Mouse (Mus musculus) cerebellum, postnatal 10 days (tissue): ENCODE measurements at regions not wholly inside any gene's neighbourhood (a gene's known extent, or its start where the extent isn't known, plus 50 kb on each side); places are given as distances from the start of the nearest gene placed in this dataset.
A peak's percentile ranks its signal among the peaks of the same experiment; 100 is the strongest.

Source experiments
- DNase-seq, 2 experiments: peaks; one replicate each; pipeline ENCODE4 v3.0.0; 2021; ENCODE audit warnings: mixed read lengths in 2 of 2

DNA sequence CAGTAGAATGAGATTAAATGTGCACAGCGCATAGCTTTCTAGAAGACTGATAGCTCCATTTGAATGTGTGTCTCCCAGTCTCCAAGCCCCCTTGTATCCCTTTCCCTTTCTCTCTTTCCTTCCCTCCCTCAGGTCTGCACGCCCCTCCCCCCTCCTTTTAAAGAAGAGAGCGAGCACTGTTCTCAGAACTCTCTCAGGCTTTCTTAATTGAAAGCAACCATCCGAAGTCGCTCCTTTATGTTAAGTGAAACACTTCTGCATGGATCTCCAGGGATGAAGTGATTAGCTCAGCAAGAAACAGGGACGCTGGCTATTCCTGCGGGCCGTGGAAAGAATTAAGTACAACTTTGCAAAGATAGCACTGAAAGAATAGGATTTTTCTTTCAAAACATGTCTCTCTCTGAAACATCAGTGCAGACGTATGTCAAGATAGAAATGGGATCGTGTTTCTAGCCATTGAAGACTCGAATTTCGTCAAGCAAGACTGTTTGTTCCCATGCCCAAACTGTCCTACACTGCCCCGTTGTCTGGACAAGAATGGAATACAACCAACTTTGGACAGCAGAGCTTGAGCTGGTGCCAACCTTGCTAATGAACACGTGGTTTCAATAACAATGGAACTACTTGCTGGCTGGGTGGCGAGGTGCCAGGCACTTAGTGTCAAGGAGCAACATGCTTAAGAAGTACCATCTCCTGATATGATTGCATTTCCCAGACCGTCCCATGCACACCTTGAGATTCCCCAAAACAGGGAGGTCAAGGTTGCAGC, 289.2 kb upstream of the Rnaseh2b start:
- peak; percentile 56 to 61 for DNase-seq

DNA sequence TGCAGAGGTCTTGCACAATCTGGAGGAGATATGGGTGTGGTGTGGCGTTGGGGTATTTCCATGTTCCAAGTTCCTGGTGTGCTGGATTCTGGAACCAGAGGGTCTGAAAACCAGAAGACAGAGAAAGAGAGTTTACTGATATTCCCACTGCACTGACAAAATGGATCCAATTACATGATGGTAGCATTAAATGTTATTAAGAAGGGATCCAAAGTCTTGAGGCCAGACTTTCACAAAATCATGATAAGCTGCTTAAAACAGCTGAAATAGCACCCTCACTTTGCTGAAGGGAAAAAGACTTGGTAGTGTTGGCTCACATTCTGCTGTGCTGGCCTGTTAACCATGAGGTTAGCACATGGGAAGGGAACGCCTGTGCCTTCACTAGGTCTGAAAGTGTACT, 288.6 kb upstream of the Rnaseh2b start:
- DNase-seq: no peak

DNA sequence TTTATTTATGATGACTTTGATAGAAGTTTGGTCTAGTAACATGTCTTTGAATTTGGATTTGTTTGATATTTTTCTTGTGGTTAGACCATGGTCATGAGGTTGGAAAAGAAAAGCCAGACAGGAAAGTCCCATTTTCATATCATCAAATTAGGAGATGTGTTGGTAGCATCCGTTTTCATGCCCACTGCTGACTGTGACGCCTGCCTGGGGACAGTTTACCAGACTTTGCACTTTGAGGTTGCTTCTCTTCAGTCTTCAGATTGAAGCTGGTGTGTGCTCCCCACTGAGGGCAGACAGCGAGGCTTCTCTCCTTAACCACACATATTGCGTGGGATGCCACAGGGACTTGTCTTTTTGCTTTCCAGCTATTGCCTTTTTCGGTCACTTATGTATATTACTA, 283.7 kb upstream of the Rnaseh2b start:
- DNase-seq: no peak

DNA sequence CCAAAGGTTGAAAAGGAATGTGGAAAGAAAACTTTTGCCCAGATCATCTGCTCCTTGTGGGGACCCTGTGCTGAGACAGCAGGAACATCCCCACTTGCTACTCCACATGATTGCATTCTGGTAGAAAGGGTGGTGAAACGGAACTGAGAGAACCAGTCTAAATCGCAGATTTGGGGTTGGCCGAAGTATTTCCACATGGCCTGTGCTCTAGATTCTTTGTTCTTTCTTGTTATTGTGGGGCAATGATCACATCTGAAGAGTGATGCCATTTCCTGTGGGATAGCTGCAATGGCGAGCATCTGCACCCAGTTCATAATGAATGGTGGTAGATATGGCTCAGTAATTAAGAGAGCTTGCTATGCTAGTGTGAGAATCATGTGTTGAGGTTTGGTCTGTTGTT, 273.6 kb upstream of the Rnaseh2b start:
- no peak for DNase-seq

DNA sequence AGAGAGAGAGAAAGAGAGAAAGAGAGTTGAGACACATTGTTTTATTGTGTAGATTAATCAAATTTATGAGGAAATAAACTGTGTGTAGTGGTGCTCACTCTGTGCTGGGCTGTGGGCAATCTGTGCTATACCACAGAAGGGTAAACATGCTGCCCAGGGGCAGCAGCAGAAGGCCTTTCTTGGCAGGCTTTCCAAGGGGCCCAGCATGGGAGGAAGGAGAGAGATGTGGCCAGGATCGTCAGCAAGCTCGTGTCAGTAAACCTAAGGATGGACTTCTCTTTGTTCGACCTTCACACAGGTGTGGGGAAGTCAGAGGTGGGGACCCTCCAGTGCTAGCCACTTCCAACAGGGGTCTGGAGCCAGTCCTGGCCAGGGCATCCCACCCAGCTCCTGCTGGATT, 271.4 kb upstream of the Rnaseh2b start:
- peak; percentile 78 to 87 for DNase-seq

DNA sequence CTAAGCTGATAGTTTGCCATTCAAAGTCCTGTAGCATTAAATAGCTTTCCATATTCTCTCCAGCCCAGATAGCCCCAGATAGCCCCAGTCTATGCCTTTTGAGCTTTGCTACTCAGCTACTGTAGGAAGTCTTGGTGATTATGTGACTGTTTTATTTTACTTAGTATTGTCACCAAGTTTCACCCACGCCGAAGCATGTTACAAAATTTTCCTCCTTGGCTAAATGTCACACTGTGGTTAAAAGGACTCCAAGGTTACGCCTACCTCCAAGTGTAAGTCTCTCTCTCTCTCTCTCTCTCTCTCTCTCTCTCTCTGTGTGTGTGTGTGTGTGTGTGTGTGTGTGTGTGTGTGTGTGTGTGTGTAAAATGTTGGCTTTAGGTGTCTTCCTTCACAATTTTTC, 270.2 kb upstream of the Rnaseh2b start:
- no peak for DNase-seq

DNA sequence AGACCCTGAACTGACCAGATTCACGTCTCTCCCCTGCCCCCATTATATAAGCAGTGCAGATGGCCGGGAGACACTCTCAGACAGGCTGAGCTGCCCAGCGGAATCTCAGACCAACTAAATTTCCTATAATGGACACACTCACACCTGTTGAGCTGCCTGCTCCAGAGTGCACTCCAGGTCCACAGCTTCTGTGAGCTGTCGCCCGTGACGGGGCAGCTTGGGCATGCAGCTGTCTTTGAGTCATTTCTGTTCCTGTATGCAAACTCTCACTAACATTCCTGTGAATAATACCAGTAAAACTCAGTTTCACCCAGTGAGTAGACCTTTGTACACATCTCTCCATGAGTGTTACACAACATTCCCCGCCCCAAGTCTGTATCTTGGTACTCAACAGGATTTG, 269.4 kb upstream of the Rnaseh2b start:
- no peak for DNase-seq

DNA sequence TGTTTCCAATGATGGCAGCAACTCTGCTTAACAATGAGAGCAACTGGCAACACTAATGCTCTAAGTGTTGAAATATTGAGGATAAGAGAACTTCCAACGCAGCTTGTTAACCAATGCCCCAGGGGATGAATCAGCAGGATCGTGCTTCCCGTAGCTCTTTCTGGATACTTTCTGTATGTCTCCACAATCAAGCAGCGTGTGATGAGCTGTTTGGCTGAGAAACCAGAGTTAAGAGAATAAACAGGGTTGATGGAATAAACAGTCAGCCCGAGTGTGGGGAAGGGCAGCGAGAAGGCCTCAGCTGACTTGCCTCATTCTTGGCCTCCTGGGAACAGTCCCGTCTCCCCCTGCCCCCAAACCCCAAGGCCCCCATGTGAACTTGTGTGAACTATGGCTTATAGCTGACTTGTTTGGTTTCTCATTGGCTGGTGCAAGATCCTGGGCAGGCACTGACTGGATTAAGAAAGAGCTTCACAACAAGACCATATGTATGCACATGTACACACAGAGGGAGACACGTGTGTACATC, 264.6 kb upstream of the Rnaseh2b start:
- DNase-seq: no peak

DNA sequence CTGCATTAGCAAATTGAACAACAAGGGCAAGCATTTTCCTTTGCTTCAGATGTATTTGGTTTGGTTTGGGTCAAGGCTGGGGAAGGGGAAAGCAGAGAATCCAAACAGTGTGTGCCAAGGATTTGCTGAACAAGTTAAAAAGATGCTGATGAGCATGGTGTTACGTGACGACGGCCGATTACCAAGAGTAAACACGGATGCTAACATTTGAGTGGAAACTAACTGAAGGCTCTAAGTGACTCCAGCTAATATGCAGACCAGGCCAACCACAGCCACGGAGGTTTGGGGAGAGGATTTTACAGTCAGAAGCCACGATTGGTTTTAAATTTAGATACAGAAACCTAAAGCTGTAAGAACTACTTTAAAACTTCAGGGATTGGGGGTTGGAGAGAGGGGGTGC, 262.3 kb upstream of the Rnaseh2b start:
- no peak for DNase-seq

DNA sequence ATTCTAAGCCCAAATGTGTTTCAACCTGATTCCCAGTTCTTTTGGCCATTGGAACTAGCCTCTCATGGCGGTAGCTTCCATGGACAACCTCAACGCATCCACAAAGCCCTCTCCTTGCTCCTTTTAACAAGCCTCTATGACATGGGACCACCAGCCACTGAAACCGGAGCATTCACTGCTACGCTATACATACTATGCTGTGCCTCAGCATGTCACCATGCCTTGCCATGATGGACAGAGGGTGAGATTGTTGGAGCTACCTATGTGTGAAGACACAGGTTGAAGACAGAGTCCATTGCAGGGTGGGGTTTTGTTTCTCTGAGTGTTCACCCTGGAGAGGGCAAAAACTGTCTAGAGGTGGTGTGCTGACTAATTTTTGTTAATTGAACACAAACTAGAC, 258.7 kb upstream of the Rnaseh2b start:
- DNase-seq: no peak

DNA sequence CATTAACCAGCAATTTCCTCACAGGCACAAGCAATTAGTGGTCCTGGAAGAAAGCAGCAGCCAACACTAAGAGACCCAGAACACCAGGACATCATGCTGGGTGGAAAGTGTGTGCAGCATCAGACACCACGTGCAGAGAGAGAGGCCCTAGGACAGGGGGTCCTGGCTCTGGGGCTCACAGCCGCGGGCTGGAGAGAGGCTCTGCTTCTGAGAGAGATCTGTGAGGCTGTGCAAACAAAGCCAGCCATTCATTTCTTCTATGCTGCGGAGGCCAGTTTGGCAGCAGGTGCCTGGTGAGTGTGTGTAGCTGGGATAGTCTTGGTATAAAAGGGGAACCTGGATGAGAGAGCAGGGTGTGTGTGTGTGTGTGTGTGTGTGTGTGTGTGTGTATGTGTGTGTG, 257.7 kb upstream of the Rnaseh2b start:
- peak in 1 of 2 experiments; percentile 21 for DNase-seq

DNA sequence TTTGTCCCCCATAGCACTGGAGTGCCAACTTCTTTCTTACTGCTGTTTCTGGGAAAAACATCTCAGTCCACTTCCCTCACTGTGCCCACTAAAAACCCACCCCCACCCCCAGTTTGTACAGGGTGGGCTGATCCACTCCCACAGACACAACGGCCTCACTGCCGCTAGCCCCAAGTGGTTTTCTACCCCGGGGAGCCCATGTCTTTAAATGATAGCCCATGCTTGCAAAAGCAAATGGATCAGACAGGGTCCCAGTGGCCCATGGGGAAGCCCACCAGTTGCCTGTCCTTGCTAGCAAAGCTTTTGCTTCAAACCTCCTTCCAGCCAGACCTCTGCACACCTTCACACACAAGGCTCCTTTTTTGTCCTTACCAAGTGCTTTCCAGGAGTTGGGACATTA, 257.0 kb upstream of the Rnaseh2b start:
- DNase-seq: no peak

DNA sequence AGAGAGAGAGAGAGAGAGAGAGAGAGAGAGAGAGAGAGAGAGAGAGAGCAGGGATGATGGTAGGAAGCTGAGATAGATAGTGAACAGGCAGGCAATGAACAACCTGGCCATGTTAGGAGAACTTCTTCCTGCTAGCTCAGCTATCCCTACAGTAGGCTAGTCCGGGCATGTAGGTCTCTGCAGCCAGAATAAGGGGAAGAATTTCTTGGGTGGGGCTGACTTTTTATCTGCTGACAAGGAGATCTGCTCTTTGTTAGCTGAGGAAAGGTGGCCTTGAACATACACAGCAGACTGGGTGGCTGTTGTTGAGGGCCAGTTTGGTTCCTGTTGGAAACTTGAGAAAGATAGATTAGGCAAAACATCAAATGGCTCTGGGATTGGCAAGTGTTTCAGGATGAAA, 254.9 kb upstream of the Rnaseh2b start:
- DNase-seq: no peak

DNA sequence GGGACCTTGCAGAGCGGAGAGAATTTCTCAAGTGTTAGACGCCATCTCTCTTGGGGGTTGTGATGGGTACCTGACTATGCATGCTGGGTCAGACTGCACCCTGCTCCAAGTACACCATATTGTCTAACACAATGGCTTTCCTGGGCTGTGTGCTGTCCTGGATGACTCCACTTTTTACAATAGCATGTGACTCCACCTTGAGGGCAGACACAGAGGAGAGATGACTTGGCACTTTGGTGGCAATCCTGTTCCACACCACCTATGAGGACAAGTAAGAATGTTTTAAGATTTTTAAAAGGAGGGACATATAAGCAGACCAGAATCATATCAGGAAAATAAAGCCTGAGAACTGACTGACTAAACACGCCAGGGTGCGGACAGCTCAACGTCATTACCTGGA, 254.5 kb upstream of the Rnaseh2b start:
- no peak for DNase-seq

DNA sequence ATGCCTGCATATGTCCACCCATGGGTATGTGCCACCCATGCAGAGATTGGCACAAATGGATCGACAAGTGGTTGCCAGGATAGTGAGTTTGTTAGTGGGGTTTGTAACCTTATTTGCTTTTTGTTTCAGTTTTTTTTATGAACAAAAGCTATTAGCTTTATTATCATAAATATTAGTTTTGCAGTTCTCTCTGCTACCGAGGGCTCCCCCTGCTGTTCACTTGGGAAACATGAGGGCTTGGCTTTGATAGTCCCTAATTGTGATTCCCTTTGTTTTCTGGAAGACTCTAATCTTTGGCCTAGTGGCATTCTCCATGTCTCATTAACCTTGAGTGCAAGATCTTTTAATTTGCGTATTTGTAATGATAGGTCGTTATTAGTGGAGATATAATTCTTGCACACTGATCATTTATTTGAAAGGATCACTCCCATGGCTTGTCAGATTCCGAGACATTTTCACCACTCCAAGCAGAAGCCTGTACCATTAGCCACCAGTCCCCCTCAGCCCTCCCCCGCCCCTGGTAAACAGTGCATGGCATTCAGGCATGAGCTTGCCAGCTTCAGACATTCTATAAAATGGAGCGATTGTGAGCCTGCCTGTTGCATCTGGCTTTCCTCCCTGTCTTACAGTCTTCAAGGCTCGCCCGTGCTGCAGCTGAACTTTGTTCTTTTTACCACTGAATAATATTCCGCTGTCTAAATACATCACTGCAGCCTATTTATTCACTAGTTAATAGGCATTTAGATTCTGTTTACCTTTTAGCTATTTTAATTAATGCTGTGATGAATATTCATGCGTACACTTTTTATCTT, 249.9 kb upstream of the Rnaseh2b start:
- DNase-seq: peak; percentile 84 to 87

DNA sequence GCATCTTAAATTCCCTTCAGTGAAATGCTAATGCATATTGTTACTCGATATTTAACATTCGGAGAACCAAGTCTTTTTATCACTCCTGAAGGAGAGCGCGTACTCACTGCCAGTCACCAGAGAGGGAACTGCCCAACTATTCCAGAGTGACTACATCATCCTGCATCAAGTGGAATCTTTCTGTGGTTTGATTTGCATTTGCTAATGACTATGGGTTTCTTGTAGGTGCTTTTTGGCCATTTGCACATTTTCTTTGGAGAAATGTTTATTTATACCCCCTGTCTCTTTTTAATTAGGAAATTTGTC, 249.3 kb upstream of the Rnaseh2b start:
- no peak for DNase-seq

DNA sequence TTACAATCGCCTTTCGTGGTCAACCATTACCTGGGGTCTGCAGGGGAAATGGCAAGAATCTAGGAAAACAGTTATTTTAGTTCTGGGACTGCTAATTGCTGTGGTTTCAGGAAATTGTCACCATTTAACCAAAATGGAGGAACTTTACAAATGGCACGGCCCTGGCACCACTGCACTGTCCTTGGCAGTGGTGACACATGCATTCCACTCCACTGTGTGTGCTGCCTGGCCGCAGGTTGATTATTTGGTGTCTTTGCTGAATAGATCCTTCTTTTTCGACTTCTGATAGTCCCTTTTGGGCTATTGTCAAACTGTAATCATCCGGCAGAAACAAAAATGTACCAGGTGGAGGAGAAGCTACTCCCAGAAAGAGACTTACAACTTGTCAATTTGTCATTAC, 241.4 kb upstream of the Rnaseh2b start:
- DNase-seq: no peak

DNA sequence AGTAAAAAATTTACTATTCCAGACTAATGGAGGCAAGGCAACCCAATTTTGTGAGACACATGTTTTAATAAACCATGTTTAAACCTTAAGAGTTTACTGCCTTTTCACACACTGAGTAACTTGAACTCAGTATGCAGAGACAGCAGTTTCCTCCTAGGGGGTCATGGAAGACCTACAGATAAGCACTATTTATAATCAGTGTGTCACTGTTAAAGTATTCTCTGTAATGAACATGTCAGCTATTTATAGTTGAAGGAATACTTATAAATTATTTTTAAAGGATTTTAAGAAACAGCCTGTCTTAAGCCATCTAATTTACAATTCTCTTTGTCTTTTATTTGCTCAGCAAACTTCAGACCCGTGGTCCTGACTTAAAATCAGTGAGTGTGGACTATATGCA, 240.5 kb upstream of the Rnaseh2b start:
- no peak for DNase-seq

DNA sequence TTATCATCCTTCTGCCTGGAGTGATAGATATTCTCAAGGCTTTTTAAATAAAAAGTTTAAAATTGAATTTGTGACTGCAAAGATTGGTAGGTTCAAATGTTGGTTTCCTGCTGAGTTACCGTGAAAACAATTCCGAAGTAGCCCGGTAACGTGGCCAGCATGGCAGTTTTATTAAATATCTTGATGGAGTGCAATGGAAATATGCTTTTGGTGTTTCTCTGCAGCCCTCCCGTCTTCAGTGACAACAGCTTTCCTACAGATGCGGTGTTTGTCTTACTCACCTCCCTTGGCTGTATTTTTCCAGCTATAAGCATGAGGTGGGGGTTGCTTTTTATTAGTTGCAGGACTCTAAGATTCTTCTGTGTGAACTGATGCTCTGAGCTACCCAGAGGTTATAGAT, 239.4 kb upstream of the Rnaseh2b start:
- DNase-seq: no peak

DNA sequence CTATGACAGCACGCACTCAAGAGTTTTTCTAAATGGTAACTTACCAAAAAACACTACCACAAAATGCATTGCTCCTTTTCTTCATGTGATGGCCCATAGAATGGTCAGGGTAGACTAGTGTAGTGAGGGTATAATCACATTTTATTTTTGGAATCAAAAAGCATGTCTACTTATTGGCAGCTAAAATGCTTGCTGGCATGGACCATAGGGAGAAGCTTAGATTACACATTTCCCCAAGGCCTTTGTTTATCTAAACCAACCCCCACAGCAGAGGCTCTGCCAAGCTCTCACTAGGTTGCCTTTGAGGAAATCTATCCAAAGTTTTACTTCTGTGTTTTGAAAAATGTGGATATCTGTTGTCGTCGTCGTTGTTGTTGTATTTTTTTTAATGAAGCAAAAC, 235.3 kb upstream of the Rnaseh2b start:
- peak; percentile 13 to 27 for DNase-seq

DNA sequence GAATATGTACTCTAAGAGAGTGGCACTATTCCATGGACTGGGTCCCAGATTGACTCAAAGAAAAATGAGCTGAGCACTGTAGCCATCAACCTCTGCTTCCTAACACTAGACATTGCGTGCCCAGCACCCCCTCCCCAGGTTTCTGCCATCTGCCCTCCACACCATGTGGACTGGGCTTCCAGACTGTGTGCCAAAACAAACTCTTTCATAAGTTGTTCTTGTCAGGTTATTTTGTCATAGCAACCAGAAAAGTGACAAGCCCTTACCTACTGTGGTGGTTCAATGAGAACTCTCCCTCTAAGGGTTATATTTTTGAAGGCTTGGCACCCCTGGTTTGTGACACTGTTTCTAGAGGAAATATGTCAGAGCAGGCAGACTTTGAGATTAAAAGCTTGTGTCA, 234.3 kb upstream of the Rnaseh2b start:
- peak in 1 of 2 experiments; percentile 9 for DNase-seq

DNA sequence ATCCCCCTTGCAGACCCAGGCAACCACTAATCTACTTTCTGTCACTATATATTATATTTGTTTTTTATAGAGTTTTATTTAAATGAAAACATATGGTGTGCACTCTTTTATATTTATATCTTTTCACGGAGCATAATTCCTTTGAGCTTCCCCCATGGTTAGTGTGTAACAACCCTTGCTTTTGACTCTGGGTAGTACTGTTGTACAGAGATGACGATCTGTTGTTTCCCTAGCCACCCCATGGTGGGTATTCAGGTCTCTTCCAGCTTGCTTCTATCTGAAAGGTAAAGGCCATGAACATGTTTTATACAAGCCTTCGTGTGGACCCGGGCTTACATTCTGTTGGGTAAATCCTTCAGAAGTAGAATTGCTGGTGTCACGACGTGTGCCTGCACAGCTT, 221.2 kb upstream of the Rnaseh2b start:
- no peak for DNase-seq

DNA sequence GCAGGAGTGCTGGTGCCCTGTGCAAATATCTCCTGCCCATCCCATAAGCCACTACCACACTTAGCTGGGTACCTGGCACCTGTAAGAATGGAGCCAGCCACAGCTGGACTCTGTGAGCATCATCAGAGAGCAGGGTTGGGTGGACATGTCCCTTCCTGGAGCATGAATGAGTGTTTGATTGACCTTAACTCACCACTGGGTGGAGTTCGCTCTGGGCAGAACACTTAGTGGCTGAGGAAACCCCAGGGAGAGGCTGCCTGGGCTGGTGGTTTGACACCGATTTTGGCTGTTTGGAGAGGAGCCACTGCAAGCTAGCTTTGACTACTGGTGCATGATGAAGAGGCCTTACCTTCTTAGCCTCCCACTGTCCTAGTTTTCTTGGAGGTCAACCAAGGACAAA, 208.3 kb upstream of the Rnaseh2b start:
- peak; percentile 3 to 28 for DNase-seq

DNA sequence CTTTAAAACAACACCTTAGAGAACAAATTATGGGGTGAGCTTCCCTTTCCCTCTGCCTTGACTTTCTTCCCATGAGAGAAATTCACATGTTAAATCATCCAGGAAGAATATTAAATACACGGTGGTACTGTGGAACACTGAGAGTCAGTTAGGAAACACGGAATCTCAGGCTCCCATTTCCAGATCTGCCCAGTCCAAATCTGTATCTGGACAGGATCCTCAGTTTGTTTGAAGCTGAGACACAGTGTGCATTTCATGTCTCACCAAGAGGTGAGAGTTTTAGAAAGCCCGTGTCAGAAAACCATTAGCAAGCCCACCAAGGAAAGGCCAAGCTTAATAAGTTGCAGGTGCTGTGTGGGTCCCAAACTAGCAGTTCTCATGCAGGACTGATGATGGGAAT, 204.2 kb upstream of the Rnaseh2b start:
- DNase-seq: no peak
